Mouse (Mus musculus): ENCODE data around the gene Olfr1333. TPM values are rescaled to one million over a fixed set of nuclear protein-coding genes. Genes with fewer than 3 reads are reported as not detected.

Olfr1333 gene
- total and polyA plus RNA-seq, 3 experiments, result not detected

DNA sequence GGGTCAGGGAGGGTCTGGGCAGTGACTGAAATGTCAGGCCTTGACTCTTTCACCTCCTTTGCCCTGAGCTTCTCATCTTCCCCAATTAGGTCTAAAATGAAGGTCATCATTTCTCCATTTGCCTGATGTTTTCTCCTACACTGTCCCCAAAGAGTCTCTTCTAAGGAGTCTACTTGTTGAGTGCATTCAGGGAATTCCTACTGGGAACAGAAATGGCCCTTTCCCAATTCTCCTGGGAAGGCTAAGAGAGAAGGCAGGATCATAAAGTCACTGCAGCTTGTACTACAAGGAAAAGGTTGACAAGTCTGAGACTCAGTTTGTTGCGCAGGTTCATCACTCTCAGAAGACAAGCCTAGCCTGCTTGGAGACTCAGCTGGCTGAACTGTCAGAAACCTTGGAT, 28.3 kb upstream of the Olfr1333 start, which contains the start of gene Olfr1331:
Olfr1331 (plus strand) TSS at position 301 of the 400 bp plus-strand sequence.
- Histone ChIP-seq H3K36me3 (ENCODE audit: control insufficient read depth in 1 of 2, insufficient read depth in 2 of 2, low read length in 2 of 2) (no peaks in the 10 kb centered on the region), H3K4me1 (ENCODE audit: control insufficient read depth in 1 of 2, insufficient read depth in 2 of 2, low read length in 2 of 2) (no peaks in the 10 kb centered on the region), H3K27me3 (ENCODE audit: control insufficient read depth in 1 of 2, insufficient read depth in 2 of 2, low read length in 2 of 2) (no peaks in the 10 kb centered on the region; a peak in 1 of 4 replicates), H3K27ac (ENCODE audit: control insufficient read depth, low read depth, low read length) (no peak within 1 kb of the TSS), H3K9me3 (replicated peaks; ENCODE audit: insufficient read depth, low read length) (no peaks in the 10 kb centered on the region), H3K4me3 (ENCODE audit: control insufficient read depth in 1 of 2, insufficient read depth in 1 of 2, low read depth in 2 of 2, low read length in 2 of 2) (no peak within 1 kb of the TSS), H3K79me2 (ENCODE audit: control insufficient read depth, insufficient read depth, low read length, poor library complexity) (no peaks in the 10 kb centered on the region), H3K9ac (ENCODE audit: control insufficient read depth, low read depth, low read length, poor library complexity, severe bottlenecking) (no peak within 1 kb of the TSS)
- TF ChIP-seq E2F4 (IDR thresholded peaks at IDR 0.05; ENCODE audit: borderline replicate concordance, low read depth, low read length), result no peak
- TF ChIP-seq NRF1 (IDR thresholded peaks at IDR 0.05; ENCODE audit: insufficient read depth, low read depth, low read length, poor library complexity, severe bottlenecking), result no peak
- no peak for TF ChIP-seq USF1 (IDR thresholded peaks at IDR 0.05; ENCODE audit: low read depth, low read length)
- no peak for TF ChIP-seq POLR2A (IDR thresholded peaks at IDR 0.05; ENCODE audit: control insufficient read depth in 1 of 2, insufficient read depth in 1 of 2, low read depth in 1 of 2, low read length in 2 of 2, poor library complexity in 1 of 2)
- TF ChIP-seq BHLHE40 (IDR thresholded peaks at IDR 0.05; ENCODE audit: borderline replicate concordance, low read depth, low read length), result no peak
- no peak for TF ChIP-seq MXI1 (IDR thresholded peaks at IDR 0.05; ENCODE audit: low read depth, low read length)
- no peak for DNase-seq (ENCODE audit: low read depth, low spot score)

DNA sequence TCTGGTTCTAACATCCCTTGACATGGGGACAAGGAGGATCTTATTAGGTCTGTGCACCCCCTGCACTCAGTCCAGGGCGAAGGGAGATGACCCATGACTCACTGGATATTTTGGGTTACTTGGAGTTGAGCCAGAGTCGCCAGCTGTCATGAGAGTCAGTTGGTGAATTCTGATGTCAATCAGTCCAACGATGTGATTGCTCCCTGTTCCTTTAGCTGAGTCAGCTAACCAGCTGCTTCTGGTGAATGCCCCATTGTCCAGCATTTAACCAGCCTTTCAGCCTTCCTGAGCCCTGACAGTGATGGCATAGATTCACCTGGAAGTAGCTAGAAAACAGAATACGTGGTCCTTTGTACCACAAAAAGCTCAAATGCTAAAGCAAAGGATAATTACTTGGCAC, 26.6 kb upstream of the Olfr1333 start:
- H3K27ac ChIP-seq (ENCODE audit: control insufficient read depth, low read depth, low read length), result no peak overlapping the region
- no peaks in the 10 kb centered on the region for H3K9me3 ChIP-seq (replicated peaks; ENCODE audit: insufficient read depth, low read length)
- no peaks in the 10 kb centered on the region for H3K79me2 ChIP-seq (ENCODE audit: control insufficient read depth, insufficient read depth, low read length, poor library complexity)
- H3K9ac ChIP-seq (ENCODE audit: control insufficient read depth, low read depth, low read length, poor library complexity, severe bottlenecking), result no peak overlapping the region
- no peaks in the 10 kb centered on the region for H3K4me1 ChIP-seq (ENCODE audit: control insufficient read depth in 1 of 2, insufficient read depth in 2 of 2, low read length in 2 of 2)
- TF ChIP-seq EP300 (IDR thresholded peaks at IDR 0.05; ENCODE audit: low read depth in 1 of 2, low read length in 2 of 2) (no peak), ELF1 (IDR thresholded peaks at IDR 0.05; ENCODE audit: low read depth, low read length) (no peak), TCF12 (IDR thresholded peaks at IDR 0.05; ENCODE audit: low read depth, low read length) (no peak), SMC3 (IDR thresholded peaks at IDR 0.05; ENCODE audit: low read depth, low read length) (no peak), POLR2AphosphoS5 (IDR thresholded peaks at IDR 0.05; ENCODE audit: borderline replicate concordance, low read depth, low read length) (no peak), MEF2A (IDR thresholded peaks at IDR 0.05; ENCODE audit: extremely low read depth, insufficient replicate concordance, low read depth, low read length, poor library complexity, severe bottlenecking) (no peak), NRF1 (IDR thresholded peaks at IDR 0.05; ENCODE audit: insufficient read depth, low read depth, low read length, poor library complexity, severe bottlenecking) (no peak), MXI1 (IDR thresholded peaks at IDR 0.05; ENCODE audit: low read depth, low read length) (no peak), BHLHE40 (IDR thresholded peaks at IDR 0.05; ENCODE audit: borderline replicate concordance, low read depth, low read length) (no peak), MYC (IDR thresholded peaks at IDR 0.05; ENCODE audit: low read depth, low read length) (no peak), USF2 (IDR thresholded peaks at IDR 0.05; ENCODE audit: borderline replicate concordance in 1 of 2, insufficient read depth in 1 of 2, low read depth in 1 of 2, low read length in 2 of 2) (no peak), POLR2AphosphoS2 (IDR thresholded peaks at IDR 0.05; ENCODE audit: low read length) (no peak), ZC3H11A (IDR thresholded peaks at IDR 0.05; ENCODE audit: low read depth, low read length) (no peak), UBTF (IDR thresholded peaks at IDR 0.05; ENCODE audit: borderline replicate concordance, insufficient read depth, low read depth, low read length) (no peak), MAZ (IDR thresholded peaks at IDR 0.05; ENCODE audit: low read depth, low read length) (no peak), ZNF384 (IDR thresholded peaks at IDR 0.05; ENCODE audit: low read depth, low read length) (no peak), JUND (IDR thresholded peaks at IDR 0.05; ENCODE audit: low read depth, low read length) (no peak), TAL1 (IDR thresholded peaks at IDR 0.05; ENCODE audit: low read length) (no peak), HCFC1 (IDR thresholded peaks at IDR 0.05; ENCODE audit: low read depth, low read length) (no peak)
- no peaks in the 10 kb centered on the region; a peak in 1 of 4 replicates for H3K27me3 ChIP-seq (ENCODE audit: control insufficient read depth in 1 of 2, insufficient read depth in 2 of 2, low read length in 2 of 2)
- no peak for DNase-seq (ENCODE audit: low read depth, low spot score)
- no peak overlapping the region for H3K4me3 ChIP-seq (ENCODE audit: control insufficient read depth in 1 of 2, insufficient read depth in 1 of 2, low read depth in 2 of 2, low read length in 2 of 2)
- H3K36me3 ChIP-seq (ENCODE audit: control insufficient read depth in 1 of 2, insufficient read depth in 2 of 2, low read length in 2 of 2), result no peaks in the 10 kb centered on the region

Data from MEL (cell line).